Mouse (Mus musculus) MEL (cell line): ENCODE measurements around the gene Grm2. TPM values are rescaled to one million over a fixed set of nuclear protein-coding genes. Genes with fewer than 3 reads are reported as not detected.

ENCODE experiments used
- DNase-seq: peaks from one replicate; pipeline ENCODE4 v3.0.0; 2011; ENCODE audit warnings: low read depth, low spot score
- H3K27ac ChIP-seq: 2 replicates; pipeline ENCODE4 v1.5.1; 2012; ENCODE audit warnings: low read depth, mild to moderate bottlenecking, control low read depth, low read length, moderate library complexity; ENCODE audit not compliant: control insufficient read depth
- H3K27me3 ChIP-seq, 2 experiments: fragments of 150-350 bp in 1 of 2; sonication (generic) in 1 of 2; 2 replicates each; pipeline ENCODE4 v1.6.1; 2012; ENCODE audit warnings: low read length in 2 of 2, mild to moderate bottlenecking in 2 of 2, improper control_type of control experiment in 1 of 2, moderate library complexity in 1 of 2; ENCODE audit not compliant: insufficient read depth in 2 of 2, control insufficient read depth in 1 of 2
- H3K36me3 ChIP-seq, 2 experiments: 2 replicates each; pipeline ENCODE4 v1.6.1; 2012 to 2014; ENCODE audit warnings: low read length in 2 of 2, improper control_type of control experiment in 1 of 2, inconsistent platforms in 1 of 2, mild to moderate bottlenecking in 1 of 2; ENCODE audit not compliant: insufficient read depth in 2 of 2, control insufficient read depth in 1 of 2
- H3K4me1 ChIP-seq, 2 experiments: fragments of 150-350 bp in 1 of 2; sonication (generic) in 1 of 2; 2 replicates each; pipeline ENCODE4 v1.6.1; 2012; ENCODE audit warnings: low read length in 2 of 2, improper control_type of control experiment in 1 of 2, mild to moderate bottlenecking in 1 of 2; ENCODE audit not compliant: insufficient read depth in 2 of 2, control insufficient read depth in 1 of 2
- H3K4me3 ChIP-seq, 2 experiments: fragments of 150-350 bp in 1 of 2; sonication (generic) in 1 of 2; 2 replicates each; pipeline ENCODE4 v1.5.1; 2012; ENCODE audit warnings: low read depth in 2 of 2, low read length in 2 of 2, mild to moderate bottlenecking in 2 of 2, moderate library complexity in 2 of 2, control low read depth in 1 of 2, improper control_type of control experiment in 1 of 2; ENCODE audit not compliant: control insufficient read depth in 1 of 2, insufficient read depth in 1 of 2
- H3K79me2 ChIP-seq: 2 replicates; pipeline ENCODE4 v1.6.1; 2012; ENCODE audit warnings: mild to moderate bottlenecking, low read length, moderate library complexity; ENCODE audit not compliant: control insufficient read depth, poor library complexity, insufficient read depth
- H3K9ac ChIP-seq: 2 replicates; pipeline ENCODE4 v1.6.1; 2012; ENCODE audit warnings: low read depth, mild to moderate bottlenecking, control low read depth, low read length, moderate library complexity; ENCODE audit not compliant: control insufficient read depth, poor library complexity, severe bottlenecking
- H3K9me3 ChIP-seq: fragments of 150-350 bp; sonication (generic); replicated peaks from 2 replicates; pipeline ENCODE4 v1.6.1; 2012; ENCODE audit warnings: mild to moderate bottlenecking, low read length, improper control_type of control experiment, moderate library complexity; ENCODE audit not compliant: insufficient read depth
- CHD2 ChIP-seq: IDR thresholded peaks from 2 replicates; pipeline ENCODE4 v1.6.1; 2011; ENCODE audit warnings: low read length, improper control_type of control experiment
- CTCF ChIP-seq, 3 experiments: IDR thresholded peaks in 2 of 3; conservative IDR thresholded peaks in 1 of 3; 2 replicates each; pipeline ENCODE4 v1.5.1; 2011 to 2012; ENCODE audit warnings: low read length in 3 of 3, low read depth in 2 of 3, mild to moderate bottlenecking in 2 of 3, improper control_type of control experiment in 1 of 3, inconsistent platforms in 1 of 3, mixed read lengths in 1 of 3, moderate library complexity in 1 of 3; ENCODE audit not compliant: control insufficient read depth in 1 of 3, insufficient read depth in 1 of 3, poor library complexity in 1 of 3, severe bottlenecking in 1 of 3
- ETS1 ChIP-seq: IDR thresholded peaks from 2 replicates; pipeline ENCODE4 v1.6.1; 2012; ENCODE audit warnings: low read depth, mild to moderate bottlenecking, inconsistent platforms, low read length, improper control_type of control experiment, moderate library complexity
- GABPA ChIP-seq: IDR thresholded peaks from 2 replicates; pipeline ENCODE4 v1.6.1; 2012; ENCODE audit warnings: low read depth, mild to moderate bottlenecking, inconsistent platforms, low read length, improper control_type of control experiment, moderate library complexity
- GATA1 ChIP-seq: IDR thresholded peaks from 2 replicates; pipeline ENCODE4 v1.6.1; 2011; ENCODE audit warnings: low read depth, low read length, improper control_type of control experiment
- MAX ChIP-seq: IDR thresholded peaks from 2 replicates; pipeline ENCODE4 v1.6.1; 2011; ENCODE audit warnings: low read length, improper control_type of control experiment
- NELFE ChIP-seq: IDR thresholded peaks from 2 replicates; pipeline ENCODE4 v1.6.1; 2011; ENCODE audit warnings: low read depth, low read length, improper control_type of control experiment
- NRF1 ChIP-seq: IDR thresholded peaks from 2 replicates; pipeline ENCODE4 v1.6.1; 2014; ENCODE audit warnings: low read depth, mild to moderate bottlenecking, inconsistent platforms, low read length, improper control_type of control experiment, moderate library complexity; ENCODE audit not compliant: poor library complexity, insufficient read depth, severe bottlenecking
- RAD21 ChIP-seq: IDR thresholded peaks from 2 replicates; pipeline ENCODE4 v1.6.1; 2011; ENCODE audit warnings: mild to moderate bottlenecking, low read depth, low read length, improper control_type of control experiment
- SMC3 ChIP-seq: IDR thresholded peaks from 2 replicates; pipeline ENCODE4 v1.6.1; 2011; ENCODE audit warnings: low read depth, low read length, improper control_type of control experiment
- TBP ChIP-seq: IDR thresholded peaks from 2 replicates; pipeline ENCODE4 v1.8.0; 2011; ENCODE audit warnings: low read depth, low read length, improper control_type of control experiment
- TCF12 ChIP-seq: IDR thresholded peaks from 2 replicates; pipeline ENCODE4 v1.6.1; 2014; ENCODE audit warnings: low read depth, mild to moderate bottlenecking, inconsistent platforms, low read length, improper control_type of control experiment, moderate library complexity
- USF1 ChIP-seq: IDR thresholded peaks from 2 replicates; pipeline ENCODE4 v1.6.1; 2014; ENCODE audit warnings: low read depth, mild to moderate bottlenecking, inconsistent platforms, low read length, improper control_type of control experiment, moderate library complexity
- ZC3H11A ChIP-seq: IDR thresholded peaks from 2 replicates; pipeline ENCODE4 v1.6.1; 2012; ENCODE audit warnings: low read depth, mild to moderate bottlenecking, inconsistent platforms, low read length, improper control_type of control experiment
- ZKSCAN1 ChIP-seq: IDR thresholded peaks from 2 replicates; pipeline ENCODE4 v1.6.1; 2012; ENCODE audit warnings: low read depth, mild to moderate bottlenecking, inconsistent platforms, low read length, improper control_type of control experiment, moderate library complexity
- ZMIZ1 ChIP-seq: IDR thresholded peaks from 2 replicates; pipeline ENCODE4 v1.6.1; 2012; ENCODE audit warnings: low read depth, mild to moderate bottlenecking, inconsistent platforms, low read length, improper control_type of control experiment, moderate library complexity
- polyA plus RNA-seq, 2 experiments: library from polyadenylated mRNA; stranded (reverse) in 1 of 2; unstranded in 1 of 2; fragments of >175 nt in 1 of 2; fragments of >200 nt in 1 of 2; gene quantifications; 2 replicates each; pipeline versions ENCODE4 v1.2.1 to v1.2.4; 2012; ENCODE audit warnings: low replicate concordance in 2 of 2, low read depth in 1 of 2; ENCODE audit not compliant: insufficient read length in 2 of 2, insufficient read depth in 1 of 2, missing spikeins in 1 of 2
- total RNA-seq: library from RNA; depleted of rRNA; stranded (reverse); fragments of 300-350 nt; gene quantifications from 2 replicates; pipeline ENCODE4 v1.2.3, GENCODE M21; 2012

The Grm2 gene
- total and polyA plus RNA-seq, 3 experiments, result not detected

DNA sequence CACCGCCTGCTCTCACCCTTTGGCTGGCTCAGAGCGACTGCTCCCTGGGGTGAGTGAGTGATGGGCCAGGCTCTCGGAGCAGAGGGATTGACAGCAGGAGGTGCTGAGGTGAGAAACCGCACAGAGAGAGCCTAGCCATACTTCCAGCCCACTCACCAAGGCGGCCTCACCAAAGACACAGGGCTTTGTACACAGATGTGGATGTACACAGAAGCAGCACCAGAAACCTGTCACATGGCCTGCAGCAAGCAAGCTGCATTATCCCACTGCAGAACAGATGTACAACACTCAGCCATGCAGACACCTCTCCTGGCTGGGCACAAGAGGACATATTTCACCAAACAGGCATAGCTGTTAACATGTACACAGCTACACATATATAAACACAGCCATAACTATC is 1.7 kb upstream of the Grm2 start:
- no peaks in the 10 kb centered on the region for H3K9me3 ChIP-seq
- no peak overlapping the region for H3K27ac ChIP-seq
- TF ChIP-seq MAX (no peak), GATA1 (no peak), ZC3H11A (no peak), CHD2 (no peak), USF1 (no peak), ZMIZ1 (no peak), ETS1 (no peak), GABPA (no peak), ZKSCAN1 (no peak), NRF1 (no peak)
- H3K4me3 ChIP-seq, result no peak overlapping the region
- no peak for DNase-seq
- no peaks in the 10 kb centered on the region for H3K27me3 ChIP-seq
- H3K79me2 ChIP-seq, result no peaks in the 10 kb centered on the region
- no peak overlapping the region for H3K9ac ChIP-seq
- H3K36me3 ChIP-seq, result peaks cover 0 to 1% of the 10 kb centered on the region in 2 experiments; a peak in 1 of 4 replicates
- H3K4me1 ChIP-seq, result no peaks in the 10 kb centered on the region

GRCm38 (mm10) chr9:106656820-106657219 is 938 bp upstream of the Grm2 start:
- no peaks in the 10 kb centered on the region for H3K4me1 ChIP-seq
- H3K27me3 ChIP-seq, result no peaks in the 10 kb centered on the region
- TF ChIP-seq TCF12, result no peak
- peaks cover 0 to 1% of the 10 kb centered on the region in 2 experiments; a peak in 1 of 4 replicates for H3K36me3 ChIP-seq
- H3K4me3 ChIP-seq, result no peak overlapping the region
- H3K9me3 ChIP-seq, result no peaks in the 10 kb centered on the region
- no peak overlapping the region for H3K27ac ChIP-seq
- H3K9ac ChIP-seq, result no peak overlapping the region
- no peaks in the 10 kb centered on the region for H3K79me2 ChIP-seq
- DNase-seq, result no peak

DNA sequence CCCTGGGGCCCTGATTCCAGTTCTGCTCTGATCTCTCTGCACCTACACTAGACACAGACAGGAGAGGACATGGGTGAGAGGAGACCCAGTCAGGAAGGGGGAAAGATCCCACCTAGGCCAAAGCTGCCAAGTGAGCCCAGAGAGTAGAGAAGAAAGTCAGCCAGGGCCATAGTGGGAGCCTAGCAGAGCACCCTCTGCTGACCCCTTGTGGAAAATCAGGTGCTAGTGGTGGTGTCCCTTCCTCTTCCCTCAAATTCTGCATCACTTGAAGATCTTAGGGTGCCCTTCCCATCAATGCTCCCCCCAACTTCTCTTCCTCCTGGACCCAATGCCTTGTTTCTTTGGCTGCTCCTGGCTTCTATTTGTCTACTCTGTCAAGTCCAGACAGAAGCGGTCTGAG is 3.2 kb downstream of the Grm2 start:
- TF ChIP-seq NELFE (no peak), TBP (no peak), SMC3 (peak; percentile 61), RAD21 (peak; percentile 29), ZC3H11A (peak; percentile 11; the same call in 1 of the 2 replicates), CTCF (IDR thresholded peaks at IDR 0.05 in 2 of 3, conservative IDR thresholded peaks at IDR 0.05 in 1 of 3; ENCODE audit: control insufficient read depth in 1 of 3, insufficient read depth in 1 of 3, low read depth in 2 of 3, low read length in 3 of 3, poor library complexity in 1 of 3, severe bottlenecking in 1 of 3) (peak; percentile 55 to 66 (median 60))
- no peaks in the 10 kb centered on the region for H3K79me2 ChIP-seq
- DNase-seq, result peak; percentile 32
- no peaks in the 10 kb centered on the region for H3K4me1 ChIP-seq
- no peaks in the 10 kb centered on the region for H3K36me3 ChIP-seq
- H3K9me3 ChIP-seq, result no peaks in the 10 kb centered on the region
- H3K27me3 ChIP-seq, result no peaks in the 10 kb centered on the region
- H3K4me3 ChIP-seq, result no peak overlapping the region
- no peak overlapping the region for H3K9ac ChIP-seq
- no peak overlapping the region for H3K27ac ChIP-seq
